Mouse (Mus musculus) heart, adult 2 months (tissue): Measurements from ENCODE around the gene Mrps34. TPM values are rescaled to one million over a fixed set of nuclear protein-coding genes. Genes with fewer than 3 reads are reported as not detected.

Experiments used
- DNase-seq, 2 experiments: peaks; one replicate each; pipeline ENCODE4 v3.0.0; 2021
- H3K27ac ChIP-seq: fragments of 200-600 bp; 2 replicates; pipeline ENCODE4 v1.8.1; 2022
- H3K27me3 ChIP-seq: fragments of 200-500 bp; 2 replicates; pipeline ENCODE4 v1.6.1; 2012; ENCODE audit warnings: mild to moderate bottlenecking, low read length, inconsistent platforms, mixed read lengths; ENCODE audit not compliant: control insufficient read depth, insufficient read depth
- H3K36me3 ChIP-seq: fragments of 200-500 bp; 2 replicates; pipeline ENCODE4 v1.6.1; 2012; ENCODE audit warnings: low read length, inconsistent platforms; ENCODE audit not compliant: control insufficient read depth, insufficient read depth
- H3K4me1 ChIP-seq: fragments of 200-500 bp; 2 replicates; pipeline ENCODE4 v1.6.1; 2011; ENCODE audit warnings: low read length; ENCODE audit not compliant: control insufficient read depth, insufficient read depth
- H3K4me3 ChIP-seq: fragments of 200-600 bp; 2 replicates; pipeline ENCODE4 v1.8.1; 2022
- H3K79me2 ChIP-seq: fragments of 200-500 bp; replicated peaks from 2 replicates; pipeline ENCODE4 v1.6.1; 2012; ENCODE audit warnings: mild to moderate bottlenecking, inconsistent platforms, low read length, moderate library complexity, mixed read lengths; ENCODE audit not compliant: control insufficient read depth, insufficient read depth
- H3K9ac ChIP-seq: fragments of 200-500 bp; 2 replicates; pipeline ENCODE4 v1.6.1; 2012; ENCODE audit warnings: low read depth, mild to moderate bottlenecking, control low read depth, inconsistent platforms, low read length, mixed read lengths
- CTCF ChIP-seq: fragments of 200-600 bp; IDR thresholded peaks from 2 replicates; pipeline ENCODE4 v1.8.1; 2022; ENCODE audit warnings: antibody characterized with exemption, mild to moderate bottlenecking, moderate library complexity
- EP300 ChIP-seq: fragments of 200-500 bp; IDR thresholded peaks from 2 replicates; pipeline ENCODE4 v1.6.1; 2011; ENCODE audit warnings: low read depth, low read length, control low read depth; ENCODE audit not compliant: insufficient read depth
- POLR2A ChIP-seq: fragments of 200-500 bp; IDR thresholded peaks from 2 replicates; pipeline ENCODE4 v1.6.1; 2011; ENCODE audit warnings: mild to moderate bottlenecking, low read depth, low read length, control low read depth; ENCODE audit not compliant: insufficient read depth
- WGBS: fragments of 180-500 bp; shearing (Covaris S2); methylation state at CpG from one replicate; pipeline ENCODE4 v1.1.7; 2018; 5-methylcytosine and 5-hydroxymethylcytosine counted together
- intact Hi-C: fragments of 180-260 bp; cut with DNase I; formaldehyde crosslinking; loops from one replicate; pipeline ENCODE4 v1.15.1; 2025
- polyA plus RNA-seq: library from polyadenylated mRNA; depleted of rRNA; stranded (reverse); fragments of >200 nt; gene quantifications from 2 replicates; pipeline ENCODE4 v1.2.3, GENCODE M21; 2012
- total RNA-seq, 2 experiments: library from RNA; stranded (reverse); gene quantifications; 2 replicates each; pipeline ENCODE4 v1.2.3; 2021

The Mrps34 gene
- total and polyA plus RNA-seq, 3 experiments: 95.6 to 133 (median 102) TPM

GRCm38 (mm10) chr17:24885356-24886133, 9.4 kb upstream of the Mrps34 start:
- 20% methylated on average over 22 of the region's 22 CpGs for WGBS
- Histone ChIP-seq H3K36me3 (no peaks in the 10 kb centered on the region), H3K4me1 (peaks cover 15% of the 10 kb centered on the region), H3K79me2 (no peaks in the 10 kb centered on the region), H3K27ac (peak overlapping the region; percentile 71), H3K4me3 (peak overlapping the region; percentile 76), H3K27me3 (no peaks in the 10 kb centered on the region), H3K9ac (peak overlapping the region; percentile 79)
- no peak for TF ChIP-seq CTCF
- TF ChIP-seq POLR2A: no peak
- TF ChIP-seq EP300: no peak
- intact Hi-C loops: loop anchor here (2.0 kb wide), 1 partner anchor 35 kb away; the partner anchor contains the start of gene Fahd1
- peak in 1 of 2 experiments; percentile 21 for DNase-seq

GRCm38 (mm10) chr17:24886134-24886931, 8.6 kb upstream of the Mrps34 start, which contains the start of the genes Nubp2 and Spsb3:
Gene Nubp2 (minus strand): TSS chr17:24886349.
Gene Spsb3 (plus strand): TSS chr17:24886643.
- peak within 1 kb of the TSS; percentile 93 for H3K27ac ChIP-seq
- DNase-seq: peak; percentile 97 to 98
- H3K4me1 ChIP-seq: peaks cover 15% of the 10 kb centered on the region
- peak within 1 kb of the TSS; percentile 95 for H3K4me3 ChIP-seq
- TF ChIP-seq CTCF (peak; percentile 62), POLR2A (peak; percentile 90), EP300 (no peak)
- intact Hi-C loops: no loop called here
- peak within 1 kb of the TSS; percentile 84 for H3K9ac ChIP-seq
- no peaks in the 10 kb centered on the region for H3K79me2 ChIP-seq
- no peaks in the 10 kb centered on the region for H3K36me3 ChIP-seq
- no peaks in the 10 kb centered on the region for H3K27me3 ChIP-seq
- under 1% methylated on average over 69 of the region's 69 CpGs for WGBS

GRCm38 (mm10) chr17:24886932-24887271, 8.0 kb upstream of the Mrps34 start:
- intact Hi-C loops: no loop called here
- Histone ChIP-seq H3K79me2 (no peaks in the 10 kb centered on the region), H3K27ac (peak overlapping the region; percentile 93), H3K36me3 (no peaks in the 10 kb centered on the region), H3K27me3 (no peaks in the 10 kb centered on the region), H3K4me1 (peaks cover 11% of the 10 kb centered on the region), H3K9ac (peak overlapping the region; percentile 84), H3K4me3 (peak overlapping the region; percentile 95)
- TF ChIP-seq EP300 (no peak), POLR2A (0 out of 2 replicates have a peak, but pooled peaks have one; percentile 5), CTCF (no peak)
- no peak for DNase-seq
- under 1% methylated on average over 18 of the region's 18 CpGs for WGBS

GRCm38 (mm10) chr17:24887291-24888080, 7.4 kb upstream of the Mrps34 start:
- Histone ChIP-seq H3K79me2 (no peaks in the 10 kb centered on the region), H3K36me3 (no peaks in the 10 kb centered on the region), H3K27ac (peak overlapping the region; percentile 93), H3K4me3 (peak overlapping the region; percentile 95), H3K27me3 (no peaks in the 10 kb centered on the region), H3K9ac (peak overlapping the region; percentile 84), H3K4me1 (peaks cover 10% of the 10 kb centered on the region)
- intact Hi-C loops: no loop called here
- peak; percentile 18 to 39 for DNase-seq
- WGBS: 45% methylated on average over 18 of the region's 18 CpGs
- no peak for TF ChIP-seq CTCF
- TF ChIP-seq EP300: no peak
- TF ChIP-seq POLR2A: no peak

GRCm38 (mm10) chr17:24888862-24889261, 6.1 kb upstream of the Mrps34 start:
- intact Hi-C loops: no loop called here
- H3K4me1 ChIP-seq: peaks cover 10% of the 10 kb centered on the region
- no peaks in the 10 kb centered on the region for H3K27me3 ChIP-seq
- no peak overlapping the region for H3K27ac ChIP-seq
- 0 out of 2 replicates have a peak, but pooled peaks have one; percentile 27 for TF ChIP-seq EP300
- no peak for TF ChIP-seq CTCF
- TF ChIP-seq POLR2A: peak; percentile 49
- H3K79me2 ChIP-seq: no peaks in the 10 kb centered on the region
- 90% methylated on average over 3 of the region's 3 CpGs for WGBS
- H3K4me3 ChIP-seq: no peak overlapping the region
- no peak for DNase-seq
- H3K9ac ChIP-seq: no peak overlapping the region
- no peaks in the 10 kb centered on the region for H3K36me3 ChIP-seq
